Mouse (Mus musculus) layer of hippocampus, adult 2 months (tissue): ENCODE measurements at regions not wholly inside any gene's neighbourhood (a gene's known extent, or its start where the extent isn't known, plus 50 kb on each side); places are given as distances from the start of the nearest gene placed in this dataset.

Experiments
- DNase-seq, 2 experiments: peaks; one replicate each; pipeline ENCODE4 v3.0.0; 2022; ENCODE audit warnings: low spot score in 2 of 2
- H3K27ac ChIP-seq: fragments of 200-600 bp; 2 replicates; pipeline ENCODE4 v1.8.1; 2022
- H3K4me3 ChIP-seq: fragments of 200-600 bp; 2 replicates; pipeline ENCODE4 v1.8.1; 2022; ENCODE audit warnings: mild to moderate bottlenecking
- CTCF ChIP-seq: fragments of 200-600 bp; conservative IDR thresholded peaks from 2 replicates; pipeline ENCODE4 v1.8.1; 2022; ENCODE audit warnings: antibody characterized with exemption, mild to moderate bottlenecking, moderate library complexity

GRCm38 (mm10) chr13:28799474-28799873, 154.0 kb downstream of the Sox4 start:
- TF ChIP-seq CTCF: no peak
- Histone ChIP-seq H3K4me3 (no peak overlapping the region), H3K27ac (no peak overlapping the region)
- DNase-seq: no peak

GRCm38 (mm10) chr13:28797617-28798475, 155.7 kb downstream of the Sox4 start:
- no peak overlapping the region for H3K27ac ChIP-seq
- no peak overlapping the region for H3K4me3 ChIP-seq
- no peak for DNase-seq
- no peak for TF ChIP-seq CTCF

- H3K27ac ChIP-seq: no peak overlapping the region
- TF ChIP-seq CTCF: no peak
These were observed 158.2 kb downstream of the Sox4 start for GRCm38 (mm10) chr13:28795274-28795673.

GRCm38 (mm10) chr13:28794547-28794946, 159.0 kb downstream of the Sox4 start:
- no peak for DNase-seq
- no peak overlapping the region for H3K4me3 ChIP-seq
- no peak for TF ChIP-seq CTCF
- no peak overlapping the region for H3K27ac ChIP-seq

More at GRCm38 (mm10) chr13:28795274-28795673, 158.2 kb downstream of the Sox4 start:
- no peak overlapping the region for H3K4me3 ChIP-seq
- DNase-seq: no peak

- DNase-seq: no peak
- H3K27ac ChIP-seq: no peak overlapping the region
- no peak for TF ChIP-seq CTCF
- H3K4me3 ChIP-seq: no peak overlapping the region
These were observed 160.2 kb downstream of the Sox4 start for GRCm38 (mm10) chr13:28793166-28793935.

- no peak overlapping the region for H3K4me3 ChIP-seq
- no peak for TF ChIP-seq CTCF
- H3K27ac ChIP-seq: no peak overlapping the region
- no peak for DNase-seq
These were observed 160.9 kb downstream of the Sox4 start for GRCm38 (mm10) chr13:28792461-28793165.

GRCm38 (mm10) chr13:28790381-28790780, 163.1 kb downstream of the Sox4 start:
- TF ChIP-seq CTCF: no peak
- no peak for DNase-seq
- Histone ChIP-seq H3K4me3 (no peak overlapping the region), H3K27ac (no peak overlapping the region)

GRCm38 (mm10) chr13:28787331-28787643, 166.2 kb downstream of the Sox4 start:
- H3K4me3 ChIP-seq: no peak overlapping the region
- DNase-seq: no peak
- H3K27ac ChIP-seq: no peak overlapping the region
- no peak for TF ChIP-seq CTCF

GRCm38 (mm10) chr13:28786629-28787330, 166.7 kb downstream of the Sox4 start:
- no peak overlapping the region for H3K4me3 ChIP-seq
- TF ChIP-seq CTCF: no peak
- H3K27ac ChIP-seq: no peak overlapping the region
- no peak for DNase-seq

GRCm38 (mm10) chr13:28782497-28783246, 170.8 kb downstream of the Sox4 start:
- no peak overlapping the region for H3K27ac ChIP-seq
- no peak for TF ChIP-seq CTCF

GRCm38 (mm10) chr13:28782081-28782480, 171.4 kb downstream of the Sox4 start:
- no peak for TF ChIP-seq CTCF
- Histone ChIP-seq H3K27ac (no peak overlapping the region), H3K4me3 (no peak overlapping the region)
- no peak for DNase-seq

More at GRCm38 (mm10) chr13:28782497-28783246, 170.8 kb downstream of the Sox4 start:
- no peak for DNase-seq
- H3K4me3 ChIP-seq: no peak overlapping the region

- Histone ChIP-seq H3K4me3 (no peak overlapping the region), H3K27ac (no peak overlapping the region)
- TF ChIP-seq CTCF: no peak
- DNase-seq: no peak
These were observed 171.9 kb downstream of the Sox4 start for GRCm38 (mm10) chr13:28781660-28782059.
